Mouse (Mus musculus) cerebellum, adult 2 months (tissue): ENCODE results near the gene Ankrd2.

ENCODE experiments used
- CTCF ChIP-seq: fragments of 200-500 bp; IDR thresholded peaks from 2 replicates; pipeline ENCODE4 v1.5.1; 2011; ENCODE audit warnings: low read depth, mild to moderate bottlenecking, control low read depth, low read length, moderate library complexity, borderline replicate concordance; ENCODE audit not compliant: insufficient read depth
- POLR2A ChIP-seq: fragments of 200-500 bp; IDR thresholded peaks from 2 replicates; pipeline ENCODE4 v1.6.1; 2011; ENCODE audit warnings: low read length, control low read depth, borderline replicate concordance; ENCODE audit not compliant: insufficient read depth

GRCm38 (mm10) chr19:41991926-41992477 lies 43.8 kb upstream of the Ankrd2 start:
- TF ChIP-seq CTCF: no peak
- TF ChIP-seq POLR2A: no peak
